Comparison of ENCODE assay signal across 10 mouse cellular contexts in genomic region chr2:154893548-154893947, GRCm38 (mm10). TPM values are rescaled to one million over a fixed set of nuclear protein-coding genes. Genes with fewer than 3 reads are reported as not detected.
DNase-seq lines count a peak whose midpoint lies in the region; ATAC-seq and TF ChIP-seq lines count a peak whose summit lies in the region.
"Had no signal": no experiment of that assay in that cellular context is flagged by ENCODE, and none has a peak within 500 bp of the region (broad histone marks: within the 10 kb centered on the region; RNA-seq: fewer than 3 reads in every experiment).

No protein-coding gene starts in this region.

- TF ChIP-seq EP300 in CH12.LX (IDR thresholded peaks at IDR 0.05; ENCODE audit: low read length) = no peak

- H3K36me3 ChIP-seq in heart, embryonic 16.5 days (ENCODE audit: control insufficient read depth, insufficient read depth) = no peaks in the 10 kb centered on the region
- peaks cover 2 to 16% of the 10 kb centered on the region in 2 experiments for H3K36me3 ChIP-seq in CH12.LX (replicated peaks in 1 of 2; ENCODE audit: control insufficient read depth in 1 of 2, insufficient read depth in 1 of 2, low read length in 1 of 2)
- H3K36me3 ChIP-seq in embryonic facial prominence, embryonic 12.5 days = no peaks in the 10 kb centered on the region
- no peaks in the 10 kb centered on the region; the same call in 1 of the 2 replicates for H3K36me3 ChIP-seq in limb, embryonic 14.5 days (ENCODE audit: control insufficient read depth, insufficient read depth, low read length)

- H3K27ac ChIP-seq in heart, embryonic 16.5 days (ENCODE audit: low read length) = no peak overlapping the region
- no peak overlapping the region for H3K27ac ChIP-seq in CH12.LX (ENCODE audit: insufficient read depth, low read depth)
- H3K27ac ChIP-seq in embryonic facial prominence, embryonic 12.5 days = no peak overlapping the region
- no peak overlapping the region for H3K27ac ChIP-seq in limb, embryonic 14.5 days (replicated peaks; ENCODE audit: low read depth, low read length)

- H3K4me3 ChIP-seq in heart, embryonic 16.5 days (ENCODE audit: low read length) = peak overlapping the region; percentile 96
- H3K4me3 ChIP-seq in CH12.LX (replicated peaks in 1 of 3; ENCODE audit: low read depth in 2 of 3, low read length in 2 of 3, poor library complexity in 1 of 3) = no peak overlapping the region
- no peak overlapping the region for H3K4me3 ChIP-seq in embryonic facial prominence, embryonic 12.5 days
- no peak overlapping the region for H3K4me3 ChIP-seq in limb, embryonic 14.5 days (replicated peaks; ENCODE audit: low read length)

- DNase-seq in heart, postnatal 10 days = no peak
- no peak for DNase-seq in CH12.LX (ENCODE audit: extremely low read depth)
- no peak for DNase-seq in limb, embryonic 14.5 days (ENCODE audit: low spot score)
- DNase-seq in adrenal gland, adult (ENCODE audit: inconsistent age in 2 of 2, low spot score in 1 of 2) = no peak
- no peak for DNase-seq in spleen, postnatal 36 days (ENCODE audit: low spot score in 2 of 2)
- no peak for DNase-seq in layer of hippocampus, adult 9-11 months
- DNase-seq: kidney, adult 2 months; spleen, adult 18-20 months had no signal

- dilution Hi-C loops in CH12.LX (cut with MboI; ENCODE audit: extremely low pct_ligation_motif_present, extremely low pct_unique_long_range_greater_than_20kb, low sequenced_read_pairs) = no loop called here

- no peak for ATAC-seq in heart, embryonic 16.5 days (replicated peaks; ENCODE audit: extremely low read depth, insufficient read depth, low FRiP score)
- ATAC-seq in embryonic facial prominence, embryonic 12.5 days (ENCODE audit: insufficient number of reproducible peaks, insufficient read depth, low FRiP score, low TSS enrichment) = no peak
- no peak for ATAC-seq in limb, embryonic 14.5 days (ENCODE audit: low FRiP score, low read depth)

- H3K4me1 ChIP-seq in heart, embryonic 16.5 days (ENCODE audit: control insufficient read depth, insufficient read depth, low read length) = peaks cover 14% of the 10 kb centered on the region
- H3K4me1 ChIP-seq in CH12.LX (ENCODE audit: control insufficient read depth in 1 of 2, insufficient read depth in 2 of 2) = peaks cover 0 to 21% of the 10 kb centered on the region in 2 experiments; a peak in 2 of 4 replicates
- peaks cover 16% of the 10 kb centered on the region for H3K4me1 ChIP-seq in embryonic facial prominence, embryonic 12.5 days
- H3K4me1 ChIP-seq in limb, embryonic 14.5 days (ENCODE audit: control insufficient read depth, insufficient read depth, low read length) = peaks cover 19% of the 10 kb centered on the region

- H3K27me3 ChIP-seq in heart, embryonic 16.5 days (ENCODE audit: control insufficient read depth, insufficient read depth, low read length) = no peaks in the 10 kb centered on the region
- H3K27me3 ChIP-seq in CH12.LX (replicated peaks) = peaks cover 6% of the 10 kb centered on the region
- no peaks in the 10 kb centered on the region for H3K27me3 ChIP-seq in embryonic facial prominence, embryonic 12.5 days
- H3K27me3 ChIP-seq in limb, embryonic 14.5 days (ENCODE audit: control insufficient read depth, insufficient read depth, low read length) = no peaks in the 10 kb centered on the region

- peak overlapping the region; percentile 76 for H3K4me2 ChIP-seq in heart, embryonic 16.5 days (ENCODE audit: low read depth, low read length)
- H3K4me2 ChIP-seq in CH12.LX (ENCODE audit: insufficient read depth, low read depth, poor library complexity, severe bottlenecking) = peak overlapping the region; percentile 2; the same call in 1 of the 2 replicates
- H3K4me2 ChIP-seq in embryonic facial prominence, embryonic 12.5 days (replicated peaks) = peak overlapping the region; percentile 55; the same call in 1 of the 2 replicates
- H3K4me2 ChIP-seq in limb, embryonic 14.5 days (replicated peaks; ENCODE audit: low read depth, low read length, severe bottlenecking) = peak overlapping the region; percentile 54; the same call in 1 of the 2 replicates

- H3K9me3 ChIP-seq in heart, embryonic 16.5 days (replicated peaks; ENCODE audit: control insufficient read depth, low read length) = no peaks in the 10 kb centered on the region
- no peaks in the 10 kb centered on the region for H3K9me3 ChIP-seq in CH12.LX (replicated peaks; ENCODE audit: low read length)
- no peaks in the 10 kb centered on the region for H3K9me3 ChIP-seq in embryonic facial prominence, embryonic 12.5 days
- no peaks in the 10 kb centered on the region for H3K9me3 ChIP-seq in limb, embryonic 14.5 days (ENCODE audit: control insufficient read depth, low read length)

- TF ChIP-seq RAD21 in CH12.LX (IDR thresholded peaks at IDR 0.05; ENCODE audit: low read depth, low read length) = no peak

- peak overlapping the region; percentile 66; the same call in 1 of the 2 replicates for H3K9ac ChIP-seq in heart, embryonic 16.5 days (ENCODE audit: low read length)
- peak overlapping the region; percentile 23; the same call in 1 of the 2 replicates for H3K9ac ChIP-seq in CH12.LX (ENCODE audit: insufficient read depth, low read depth)
- H3K9ac ChIP-seq in embryonic facial prominence, embryonic 12.5 days = no peak overlapping the region
- no peak overlapping the region for H3K9ac ChIP-seq in limb, embryonic 14.5 days (ENCODE audit: low read depth, low read length, severe bottlenecking)

- no peak for TF ChIP-seq CTCF in CH12.LX (conservative IDR thresholded peaks at IDR 0.05 in 1 of 2, IDR thresholded peaks at IDR 0.05 in 1 of 2; ENCODE audit: low read depth in 2 of 2, low read length in 2 of 2)

- WGBS in heart, embryonic 16.5 days = 64% methylated on average over 4 of the region's 4 CpGs
- 53% methylated on average over 4 of the region's 4 CpGs for WGBS in embryonic facial prominence, embryonic 12.5 days
- WGBS in limb, embryonic 14.5 days = 71% methylated on average over 4 of the region's 4 CpGs

- peaks cover 33% of the 10 kb centered on the region for H3K79me2 ChIP-seq in CH12.LX (replicated peaks; ENCODE audit: control insufficient read depth, extremely low read depth, insufficient read depth, poor library complexity, severe bottlenecking)

- in situ Hi-C loops in CH12.LX (cut with MboI; ENCODE audit: low pct_ligation_motif_present, low pct_unique_long_range_greater_than_20kb, low sequenced_read_pairs) = no loop called here

- no peak for TF ChIP-seq POLR2A in CH12.LX (IDR thresholded peaks at IDR 0.05; ENCODE audit: low read depth, low read length)
- no peak for TF ChIP-seq POLR2A in limb, embryonic 14.5 days (IDR thresholded peaks at IDR 0.05; ENCODE audit: borderline replicate concordance, extremely low read depth, insufficient read depth, insufficient read length)

- intact Hi-C loops in heart, postnatal 10 days (cut with DNase I) = loop anchor here (5.0 kb wide), 1 partner anchor 101 kb away; the partner anchor contains the start of genes Raly and a

TF ChIP-seq in CH12.LX, 34 proteins besides CTCF, POLR2A, EP300 and RAD21:
- peak; percentile 50 for TF ChIP-seq BHLHE40 (IDR thresholded peaks at IDR 0.05; ENCODE audit: low read depth, low read length)
- TF ChIP-seq MYC (IDR thresholded peaks at IDR 0.05; ENCODE audit: low read depth, low read length) = no peak

RNA-seq across cellular contexts. Expression of gene Eif2s2, which starts 0.8 kb away (rescaled TPM):
- polyA plus RNA-seq in heart, embryonic 16.5 days (2015; fragmentation: Nextera tagmentation; extraction: Ambion mirVana) = 51.2 and 54.5 TPM in 2 replicates
- total RNA-seq in heart, postnatal 10 days (2021) = 10 to 100 TPM; 69.8 to 70.5 TPM
- total RNA-seq in CH12.LX (2012; rRNA removed) = 116 and 126 TPM in 2 replicates
- total RNA-seq in CH12.LX (2014; rRNA removed) = 256 and 269 TPM in 2 replicates
- polyA plus RNA-seq in CH12.LX (2012; ENCODE audit: insufficient read length, low read depth) = 219 and 276 TPM in 2 replicates
- 108 and 117 TPM in 2 replicates for polyA plus RNA-seq in embryonic facial prominence, embryonic 12.5 days (2016; fragmentation: Nextera tagmentation; extraction: Ambion mirVana)
- 47.3 and 73.6 TPM in 2 replicates for polyA plus RNA-seq in limb, embryonic 14.5 days (2012; rRNA removed)
- polyA plus RNA-seq in limb, embryonic 14.5 days (2014; fragmentation: Nextera tagmentation; extraction: Ambion mirVana) = 111 and 116 TPM in 2 replicates

Comparison
In these comparisons a context has a peak if more than half of its experiments do, and no peak if none do; other contexts are left out.
1. H3K4me2 ChIP-seq: peak in every context shown above with its lines; median percentile 76 in heart, embryonic 16.5 days; 55 in embryonic facial prominence, embryonic 12.5 days; 54 in limb, embryonic 14.5 days; 2 in CH12.LX.
2. H3K9ac ChIP-seq: peak in heart, embryonic 16.5 days (single experiment) and CH12.LX (single experiment); none in embryonic facial prominence, embryonic 12.5 days (single experiment) and limb, embryonic 14.5 days (single experiment).